Mouse (Mus musculus) hindbrain, embryonic 10.5 days (tissue): ENCODE data around the gene Ercc6. TPM values are rescaled to one million over a fixed set of nuclear protein-coding genes. Genes with fewer than 3 reads are reported as not detected.

Experiments
- DNase-seq: peaks from one replicate; pipeline ENCODE4 v3.0.0-alpha.2; 2017; ENCODE audit warnings: low spot score
- H3K27ac ChIP-seq: fragments of 300-500 bp; sonication (generic); 2 replicates; pipeline ENCODE4 v1.5.1; 2016; ENCODE audit warnings: mild to moderate bottlenecking, moderate library complexity
- H3K27me3 ChIP-seq: fragments of 300-500 bp; sonication (generic); 2 replicates; pipeline ENCODE4 v1.6.1; 2016; ENCODE audit warnings: mild to moderate bottlenecking; ENCODE audit not compliant: poor library complexity, insufficient read depth, severe bottlenecking
- H3K36me3 ChIP-seq: fragments of 300-500 bp; sonication (generic); 2 replicates; pipeline ENCODE4 v1.6.1; 2016; ENCODE audit warnings: mild to moderate bottlenecking, moderate library complexity
- H3K4me1 ChIP-seq: fragments of 300-500 bp; sonication (generic); replicated peaks from 2 replicates; pipeline ENCODE4 v1.6.1; 2016; ENCODE audit warnings: mild to moderate bottlenecking
- H3K4me3 ChIP-seq: fragments of 300-500 bp; sonication (generic); 2 replicates; pipeline ENCODE4 v1.5.1; 2016; ENCODE audit warnings: mild to moderate bottlenecking, moderate library complexity
- H3K9me3 ChIP-seq: fragments of 300-500 bp; sonication (generic); 2 replicates; pipeline ENCODE4 v1.6.1; 2016; ENCODE audit warnings: mild to moderate bottlenecking, moderate library complexity
- WGBS: fragments of 180-500 bp; shearing (Covaris S2); methylation state at CpG from one replicate; pipeline ENCODE4 v1.1.7; 2016; 5-methylcytosine and 5-hydroxymethylcytosine counted together
- polyA plus RNA-seq: library from polyadenylated mRNA; unstranded; fragments of >200 nt; fragmentation: Nextera tagmentation; extraction: Ambion mirVana; gene quantifications from 2 replicates; pipeline ENCODE4 v1.2.1, GENCODE M21; 2016

Ercc6 gene
- polyA plus RNA-seq, 1 experiment from 2014 or later = 30.4 TPM

DNA sequence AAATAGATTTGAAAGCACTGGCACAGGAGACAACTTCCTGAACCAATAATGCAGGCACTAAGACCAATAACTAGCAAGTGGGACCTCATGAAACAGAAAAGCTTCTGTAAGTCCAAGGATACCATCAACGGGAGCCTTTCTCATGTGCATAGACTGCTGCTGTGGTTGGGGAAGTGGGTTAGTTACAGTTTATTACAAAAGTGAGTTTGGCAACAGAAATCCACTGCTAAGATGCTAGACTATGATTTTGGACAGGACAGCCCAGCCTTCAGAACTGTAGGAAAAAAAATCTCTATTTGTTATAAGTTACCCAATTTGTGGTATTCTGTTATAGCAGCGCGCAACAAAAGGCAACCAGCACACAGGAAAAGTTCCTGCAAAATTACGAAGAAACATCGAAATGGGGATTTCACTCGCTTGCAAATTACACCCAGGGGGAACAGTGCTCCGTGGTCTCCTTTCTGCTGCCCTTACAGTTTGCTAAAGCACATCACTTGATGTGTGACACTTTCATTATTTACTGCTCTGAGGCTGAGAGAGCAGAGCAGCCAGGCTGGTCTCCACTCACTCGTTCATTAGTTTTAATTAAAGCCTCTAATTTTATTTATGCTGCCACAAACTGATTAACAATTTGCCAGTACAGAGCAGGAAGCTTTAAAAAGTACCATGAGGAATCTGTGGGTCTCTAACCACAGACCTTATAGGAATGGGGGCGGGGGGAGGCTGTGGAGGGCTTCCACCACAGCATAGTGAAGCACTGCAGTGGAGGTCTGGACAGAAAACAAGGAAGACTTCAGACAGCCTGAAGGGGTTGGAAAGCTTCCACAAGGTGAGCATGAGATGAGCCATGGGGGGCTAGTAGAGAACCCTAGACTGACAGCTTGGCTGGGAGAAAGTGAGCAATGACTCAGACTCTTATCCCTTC, 10.3 kb upstream of the Ercc6 start:
- H3K27me3 ChIP-seq = no peaks in the 10 kb centered on the region
- H3K9me3 ChIP-seq = no peaks in the 10 kb centered on the region
- no peak overlapping the region for H3K27ac ChIP-seq
- H3K4me3 ChIP-seq = no peak overlapping the region
- H3K4me1 ChIP-seq = no peaks in the 10 kb centered on the region
- DNase-seq = no peak
- H3K36me3 ChIP-seq = no peaks in the 10 kb centered on the region
- 81% methylated on average over 9 of the region's 9 CpGs for WGBS

DNA sequence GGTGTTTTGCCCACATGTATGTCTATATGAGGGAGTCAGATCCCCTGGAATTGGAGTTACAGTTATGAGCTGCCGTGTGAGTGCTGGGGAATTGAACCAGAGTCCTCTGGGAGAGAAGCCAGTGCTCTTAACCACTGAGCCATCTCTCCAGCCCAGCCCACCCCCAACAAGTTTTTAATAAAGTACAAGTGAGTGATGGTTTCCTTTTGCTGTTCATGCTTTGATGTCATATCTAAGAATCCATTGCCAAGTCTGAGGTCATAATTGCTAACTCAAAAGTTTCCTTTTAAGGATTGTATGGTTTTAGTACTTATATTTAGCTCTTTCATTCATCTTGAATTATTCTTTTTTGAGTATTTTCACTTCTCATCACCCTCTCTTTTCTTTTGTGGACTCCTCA, 9.4 kb upstream of the Ercc6 start:
- WGBS = 80% methylated on average over 1 of the region's 1 CpGs
- Histone ChIP-seq H3K27me3 (no peaks in the 10 kb centered on the region), H3K36me3 (no peaks in the 10 kb centered on the region), H3K4me1 (no peaks in the 10 kb centered on the region), H3K4me3 (no peak overlapping the region), H3K27ac (no peak overlapping the region), H3K9me3 (no peaks in the 10 kb centered on the region)
- no peak for DNase-seq

DNA sequence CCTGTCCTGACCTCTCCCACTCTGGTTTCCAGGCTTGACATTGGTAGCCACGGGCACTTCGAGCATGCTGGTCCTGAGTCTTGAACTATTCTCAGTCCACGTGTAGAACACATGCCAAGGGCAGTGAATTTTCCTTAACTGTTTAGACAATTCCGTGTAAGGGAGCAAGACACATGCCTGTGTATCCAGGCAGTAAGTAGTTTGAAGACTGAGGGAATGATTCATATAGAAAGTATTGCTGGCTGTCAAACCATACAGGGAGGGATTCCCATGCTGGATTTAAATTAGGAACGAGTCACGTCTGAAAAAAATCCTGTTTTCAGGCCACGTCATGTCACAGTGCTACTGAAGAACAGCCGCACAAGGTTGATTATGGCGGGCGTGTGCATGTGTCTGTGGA, 7.0 kb upstream of the Ercc6 start:
- no peaks in the 10 kb centered on the region for H3K4me1 ChIP-seq
- no peak overlapping the region for H3K4me3 ChIP-seq
- no peak for DNase-seq
- H3K36me3 ChIP-seq = no peaks in the 10 kb centered on the region
- WGBS = 89% methylated on average over 10 of the region's 10 CpGs
- no peaks in the 10 kb centered on the region for H3K9me3 ChIP-seq
- H3K27me3 ChIP-seq = peaks cover under 1% of the 10 kb centered on the region; the same call in 1 of the 2 replicates
- H3K27ac ChIP-seq = no peak overlapping the region

DNA sequence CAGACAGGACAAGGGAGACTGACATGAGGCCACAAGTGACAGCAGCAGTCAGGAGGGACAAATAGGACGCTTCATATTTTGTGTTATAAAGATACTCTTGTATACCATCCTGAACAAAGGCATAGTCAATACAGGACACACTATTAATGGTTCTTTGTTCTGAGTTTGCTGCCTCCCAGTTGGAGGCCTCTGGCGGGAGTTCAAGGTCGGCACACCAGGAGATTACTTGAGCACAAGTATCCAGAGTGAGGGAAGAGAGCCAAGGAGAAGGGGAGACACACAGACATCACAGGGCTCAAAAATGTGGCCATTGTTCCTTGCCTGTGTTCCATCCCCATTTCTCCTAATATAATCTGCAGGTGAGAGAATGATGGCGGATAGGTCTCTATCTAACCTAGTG, 6.1 kb upstream of the Ercc6 start:
- DNase-seq = no peak
- 85% methylated on average over 4 of the region's 4 CpGs for WGBS
- H3K36me3 ChIP-seq = no peaks in the 10 kb centered on the region

DNA sequence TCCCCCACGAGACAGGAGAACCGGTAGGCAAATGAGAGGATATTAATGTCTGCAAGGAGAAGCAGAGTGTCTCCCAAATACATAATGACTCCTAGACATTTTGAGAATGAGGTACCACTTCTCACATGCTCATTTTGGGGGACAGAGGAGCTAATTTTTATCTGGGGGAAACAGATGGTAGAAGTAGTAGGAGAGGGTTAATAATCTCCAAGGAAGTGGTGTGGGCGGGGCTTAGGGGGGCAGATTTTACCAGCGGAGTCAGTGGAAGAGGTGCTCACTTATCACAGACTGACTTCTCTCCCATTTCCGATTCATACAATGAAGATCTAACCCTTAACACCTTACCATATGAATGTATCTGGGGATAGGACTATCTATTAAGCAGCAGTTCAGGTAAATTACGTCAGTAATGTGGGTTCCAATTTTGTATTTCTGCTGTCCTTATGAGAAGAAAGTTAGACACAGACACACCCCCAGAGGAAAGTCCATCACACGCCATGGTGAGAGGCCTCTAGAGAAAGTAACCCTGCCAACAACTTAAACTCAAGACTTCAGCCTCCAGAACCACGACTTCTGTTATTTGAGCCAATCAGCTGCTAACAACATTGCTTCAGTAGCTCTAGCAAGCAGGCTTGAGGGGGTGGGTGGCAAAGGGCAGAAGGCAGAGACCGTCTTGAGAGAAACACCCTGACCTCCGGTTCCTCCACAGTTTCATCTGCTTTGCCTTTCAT, 5.1 kb upstream of the Ercc6 start:
- peaks cover 5% of the 10 kb centered on the region for H3K4me1 ChIP-seq
- DNase-seq = no peak
- H3K4me3 ChIP-seq = no peak overlapping the region
- 76% methylated on average over 10 of the region's 10 CpGs for WGBS
- H3K27ac ChIP-seq = no peak overlapping the region
- H3K27me3 ChIP-seq = peaks cover 6% of the 10 kb centered on the region; the same call in 1 of the 2 replicates
- no peaks in the 10 kb centered on the region for H3K36me3 ChIP-seq
- no peaks in the 10 kb centered on the region for H3K9me3 ChIP-seq

More for the DNA sequence above, 6.1 kb upstream of the Ercc6 start:
- no peak overlapping the region for H3K27ac ChIP-seq
- H3K9me3 ChIP-seq = no peaks in the 10 kb centered on the region
- no peak overlapping the region for H3K4me3 ChIP-seq
- H3K27me3 ChIP-seq = peaks cover 6% of the 10 kb centered on the region; the same call in 1 of the 2 replicates
- no peaks in the 10 kb centered on the region for H3K4me1 ChIP-seq

DNA sequence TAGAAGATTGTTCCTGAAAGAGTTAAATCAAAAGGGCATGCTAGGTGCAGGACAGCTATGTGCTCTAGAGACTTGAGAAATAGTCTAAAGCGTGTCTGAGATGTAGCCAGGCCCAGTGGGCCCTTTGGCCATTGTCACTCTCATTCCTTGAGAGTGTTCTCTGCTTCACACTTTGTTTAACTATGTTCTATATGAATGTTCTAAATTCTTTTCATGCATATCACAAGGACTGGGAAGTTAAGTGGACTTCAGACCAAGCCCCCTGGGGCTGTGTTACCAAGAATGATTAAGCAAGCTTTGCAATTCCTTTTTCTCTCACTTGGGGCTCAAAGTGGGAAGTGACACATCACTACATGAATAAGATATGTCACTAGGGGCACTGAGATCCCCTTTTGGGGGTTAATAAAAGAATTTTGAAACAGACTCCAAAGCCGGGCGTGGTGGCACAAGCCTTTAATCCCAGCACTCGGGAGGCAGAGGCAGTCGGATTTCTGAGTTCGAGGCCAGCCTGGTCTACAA, 3.8 kb upstream of the Ercc6 start:
- WGBS = 85% methylated on average over 6 of the region's 6 CpGs
- peaks cover 16% of the 10 kb centered on the region for H3K4me1 ChIP-seq
- no peak overlapping the region for H3K27ac ChIP-seq
- H3K9me3 ChIP-seq = no peaks in the 10 kb centered on the region
- H3K36me3 ChIP-seq = no peaks in the 10 kb centered on the region
- H3K27me3 ChIP-seq = peaks cover 6% of the 10 kb centered on the region; the same call in 1 of the 2 replicates
- no peak overlapping the region for H3K4me3 ChIP-seq
- no peak for DNase-seq

DNA sequence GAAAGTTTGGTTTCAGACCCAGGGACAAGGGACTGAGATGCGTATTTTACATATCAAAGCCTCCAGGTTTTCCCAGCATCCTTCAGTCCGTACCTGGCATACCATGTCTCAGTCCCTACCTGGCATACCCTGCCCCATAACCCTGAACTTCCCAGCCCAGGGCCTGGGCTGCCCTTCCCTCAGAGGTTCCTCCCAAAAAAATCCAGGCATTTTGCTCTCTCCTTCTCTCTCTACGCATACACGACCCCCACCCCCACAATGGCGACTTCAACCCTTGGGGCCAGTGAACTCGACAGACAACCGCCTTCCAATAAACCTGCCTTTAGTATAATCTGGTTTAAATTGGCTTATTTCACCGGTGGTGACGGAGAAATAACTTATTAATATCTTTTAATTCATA, 409 bp upstream of the Ercc6 start:
- 40% methylated on average over 9 of the region's 9 CpGs for WGBS
- H3K36me3 ChIP-seq = peaks cover 20% of the 10 kb centered on the region
- H3K4me3 ChIP-seq = peak overlapping the region; percentile 70
- no peaks in the 10 kb centered on the region for H3K9me3 ChIP-seq
- peaks cover 6% of the 10 kb centered on the region; the same call in 1 of the 2 replicates for H3K27me3 ChIP-seq
- H3K27ac ChIP-seq = peak overlapping the region; percentile 95
- H3K4me1 ChIP-seq = peaks cover 19% of the 10 kb centered on the region
- DNase-seq = no peak

DNA sequence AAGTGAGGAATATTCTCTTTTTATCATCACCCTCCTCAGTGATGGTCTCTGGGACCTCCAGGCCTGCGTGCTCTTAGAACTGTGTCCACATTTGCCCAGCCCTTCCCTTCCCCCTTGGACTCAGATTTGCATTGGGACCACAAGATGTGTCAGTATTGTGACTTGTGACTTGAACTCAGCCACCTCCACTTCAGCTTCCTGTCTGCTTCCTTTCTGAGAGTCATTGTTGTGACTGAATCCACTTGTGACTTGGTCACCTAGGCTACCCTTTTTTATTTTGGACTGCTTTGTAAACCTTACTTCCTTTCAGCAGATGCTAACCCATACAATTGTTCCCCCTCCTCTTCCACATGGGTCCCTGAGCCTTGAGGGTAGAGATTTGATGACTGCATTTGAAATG, 2.8 kb downstream of the Ercc6 start:
- Histone ChIP-seq H3K9me3 (no peaks in the 10 kb centered on the region), H3K27me3 (peaks cover 6% of the 10 kb centered on the region; the same call in 1 of the 2 replicates), H3K4me1 (peaks cover 19% of the 10 kb centered on the region), H3K4me3 (no peak overlapping the region), H3K27ac (no peak overlapping the region), H3K36me3 (peaks cover 51% of the 10 kb centered on the region)
- no peak for DNase-seq
- WGBS = 89% methylated on average over 1 of the region's 1 CpGs

DNA sequence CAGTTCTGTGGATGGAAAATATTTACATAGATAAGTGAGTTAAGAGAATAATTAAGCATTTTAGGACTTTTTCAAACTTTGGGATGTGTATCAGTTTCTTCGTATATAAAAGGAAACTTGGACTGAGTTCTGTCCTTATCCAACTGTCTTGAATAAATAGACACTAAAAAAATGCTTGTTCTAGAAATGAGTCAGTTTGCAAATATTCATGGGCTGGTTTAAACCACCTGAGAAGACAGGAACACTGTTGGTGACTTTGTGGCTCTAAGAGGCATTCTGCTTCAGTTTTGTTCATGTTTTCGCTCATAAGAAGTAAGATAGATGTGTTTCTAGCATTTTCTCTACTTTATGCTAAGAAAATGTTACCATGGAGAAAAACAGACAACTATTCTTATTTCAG, 5.2 kb downstream of the Ercc6 start:
- Histone ChIP-seq H3K27ac (no peak overlapping the region), H3K27me3 (no peaks in the 10 kb centered on the region), H3K36me3 (peaks cover 73% of the 10 kb centered on the region), H3K4me3 (no peak overlapping the region), H3K4me1 (peaks cover 13% of the 10 kb centered on the region), H3K9me3 (no peaks in the 10 kb centered on the region)
- 98% methylated on average over 2 of the region's 2 CpGs for WGBS
- DNase-seq = no peak

DNA sequence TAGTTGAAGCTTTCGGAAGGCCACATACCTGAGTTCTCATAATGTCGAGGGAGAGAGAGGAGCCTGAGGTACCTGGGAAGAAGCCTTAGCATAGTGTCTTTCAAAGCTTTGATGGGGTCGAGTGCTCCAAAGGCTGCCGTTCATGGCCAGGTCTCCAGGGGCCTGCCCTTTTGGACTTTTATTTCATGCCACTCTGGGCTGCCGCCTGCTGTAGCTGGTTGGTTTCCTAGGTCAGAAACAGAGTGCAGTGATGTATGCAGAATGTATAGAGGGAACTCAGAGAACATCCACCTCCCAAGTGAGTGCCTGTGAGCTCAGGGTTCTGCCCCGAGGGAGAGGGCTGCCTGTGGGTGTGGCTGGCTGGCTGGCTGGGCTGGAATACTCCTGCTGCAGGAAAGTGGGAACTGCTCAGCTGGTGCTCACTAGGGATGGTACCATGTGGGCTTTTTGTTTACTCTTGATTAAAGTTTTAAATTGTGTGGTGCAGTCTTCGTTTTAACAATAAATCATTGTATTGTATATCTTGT, 7.1 kb downstream of the Ercc6 start:
- no peak for DNase-seq
- WGBS = 71% methylated on average over 7 of the region's 7 CpGs
- Histone ChIP-seq H3K27me3 (no peaks in the 10 kb centered on the region), H3K4me1 (no peaks in the 10 kb centered on the region), H3K4me3 (no peak overlapping the region), H3K36me3 (peaks cover 87% of the 10 kb centered on the region), H3K27ac (no peak overlapping the region), H3K9me3 (no peaks in the 10 kb centered on the region)

DNA sequence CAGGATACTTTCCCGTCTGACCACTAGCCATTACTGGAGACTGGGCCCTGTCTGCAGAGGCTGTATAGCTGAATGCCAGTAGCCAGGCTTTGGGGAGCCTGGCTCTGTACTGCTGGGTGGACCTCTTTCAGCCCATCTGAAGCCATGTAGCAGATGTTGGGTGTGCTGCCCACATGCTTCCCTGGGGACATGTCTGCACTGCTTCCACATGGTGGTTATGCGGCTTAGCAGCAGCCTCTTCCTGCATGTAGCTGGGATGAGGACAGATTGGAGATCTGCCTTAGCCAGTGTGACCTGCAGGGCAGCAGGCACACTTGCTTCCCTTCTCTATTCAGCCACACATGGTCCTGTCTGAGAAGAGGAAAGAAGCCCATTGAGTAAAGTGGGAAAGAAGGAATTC, 9.0 kb downstream of the Ercc6 start:
- no peaks in the 10 kb centered on the region for H3K4me1 ChIP-seq
- H3K4me3 ChIP-seq = no peak overlapping the region
- no peak for DNase-seq
- no peaks in the 10 kb centered on the region for H3K27me3 ChIP-seq
- peaks cover 92% of the 10 kb centered on the region for H3K36me3 ChIP-seq
- H3K9me3 ChIP-seq = no peaks in the 10 kb centered on the region
- 82% methylated on average over 2 of the region's 2 CpGs for WGBS
- H3K27ac ChIP-seq = no peak overlapping the region

DNA sequence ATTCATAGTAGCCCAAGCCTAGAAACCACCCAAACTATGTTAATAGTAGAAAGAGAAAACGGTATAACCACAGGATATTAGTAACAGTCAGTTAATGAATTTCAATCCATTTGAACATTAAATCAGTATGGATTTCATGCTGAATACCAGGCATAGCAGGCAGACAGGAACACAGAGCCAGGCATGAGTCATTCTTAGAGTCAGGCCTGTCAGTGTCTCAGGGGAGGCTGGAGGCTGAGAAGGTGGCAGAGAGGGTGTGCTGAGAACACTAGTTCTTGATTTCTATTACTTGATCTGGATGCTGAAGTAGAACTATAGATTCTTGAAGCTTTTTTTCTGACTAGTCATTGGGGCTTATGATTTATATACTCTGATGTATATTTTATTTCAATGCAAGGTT, 10.8 kb downstream of the Ercc6 start:
- WGBS = 96% methylated on average over 1 of the region's 1 CpGs
- Histone ChIP-seq H3K27ac (no peak overlapping the region), H3K27me3 (no peaks in the 10 kb centered on the region), H3K4me1 (no peaks in the 10 kb centered on the region), H3K36me3 (peaks cover 86% of the 10 kb centered on the region), H3K4me3 (no peak overlapping the region), H3K9me3 (no peaks in the 10 kb centered on the region)
- no peak for DNase-seq
